ENCODE assay signal across 11 mouse cellular contexts in the genomic region with DNA sequence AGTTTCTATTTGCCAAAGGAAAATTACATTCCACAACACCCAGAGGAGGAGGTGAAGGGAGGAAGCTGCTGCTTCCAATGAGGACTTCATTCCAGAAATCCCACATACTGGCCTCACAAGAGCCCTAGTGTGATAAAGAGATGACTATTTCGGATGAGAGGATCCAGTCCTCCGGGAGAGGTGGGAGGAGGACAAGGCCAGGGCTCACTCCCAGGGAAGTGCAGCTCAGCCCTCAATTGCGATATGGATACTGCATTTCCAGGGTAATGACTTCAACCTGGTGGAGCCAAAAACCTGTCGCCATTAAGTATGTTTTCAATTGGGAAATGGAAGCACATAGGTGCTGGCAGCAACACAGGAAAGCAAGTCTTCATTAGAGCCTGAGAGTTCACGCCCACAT.
DNase-seq lines count a peak whose midpoint lies in the region; ATAC-seq and TF ChIP-seq lines count a peak whose summit lies in the region.
"Had no signal": no experiment of that assay in that cellular context is flagged by ENCODE, and none has a peak within 500 bp of the region (broad histone marks: within the 10 kb centered on the region; RNA-seq: fewer than 3 reads in every experiment).

No protein-coding gene starts in this region.

- no peak overlapping the region for H3K27ac ChIP-seq in kidney, adult 2 months (ENCODE audit: insufficient read depth, low read depth, low read length)
- no peak overlapping the region for H3K27ac ChIP-seq in kidney, embryonic 15.5 days
- H3K27ac ChIP-seq: forebrain, embryonic 15.5 days; hindbrain, embryonic 15.5 days; limb, embryonic 12.5 days had no signal

- no peaks in the 10 kb centered on the region for H3K27me3 ChIP-seq in kidney, adult 2 months (replicated peaks; ENCODE audit: control insufficient read depth, insufficient read depth, low read length)
- H3K27me3 ChIP-seq in kidney, embryonic 15.5 days = peaks cover 2% of the 10 kb centered on the region; the same call in 1 of the 2 replicates
- H3K27me3 ChIP-seq: forebrain, embryonic 15.5 days had no signal

- no peak for ATAC-seq in kidney, embryonic 15.5 days (replicated peaks; ENCODE audit: low FRiP score)
- ATAC-seq: forebrain, embryonic 15.5 days had no signal

- peak; percentile 2 for DNase-seq in kidney, adult 2 months
- DNase-seq in Muller cell, postnatal 12 days (ENCODE audit: inconsistent ontology term) = peak; percentile 12
- peak; percentile 8 for DNase-seq in fibroblast of lung, adult 2 months (ENCODE audit: low read depth)
- peak; percentile 26 for DNase-seq in heart, postnatal 25 days (ENCODE audit: low spot score)
- no peak for DNase-seq in cerebellum, adult 11-12 months
- no peak for DNase-seq in thymus, postnatal 10 days (ENCODE audit: low spot score in 2 of 2)
- DNase-seq: layer of hippocampus, adult 9-11 months had no signal

- no peaks in the 10 kb centered on the region for H3K36me3 ChIP-seq in kidney, adult 2 months (ENCODE audit: control insufficient read depth, insufficient read depth, low read length)
- no peaks in the 10 kb centered on the region for H3K36me3 ChIP-seq in kidney, embryonic 15.5 days
- H3K36me3 ChIP-seq: forebrain, embryonic 15.5 days; hindbrain, embryonic 15.5 days; limb, embryonic 12.5 days had no signal

- intact Hi-C loops in heart, postnatal 25 days (cut with DNase I) = loop anchor here (10.0 kb wide), 2 partner anchors 715 to 1885 kb away; no protein-coding TSS in a partner anchor

- no peak overlapping the region for H3K4me3 ChIP-seq in kidney, adult 2 months (ENCODE audit: insufficient read depth, low read depth, low read length)
- no peak overlapping the region for H3K4me3 ChIP-seq in kidney, embryonic 15.5 days (replicated peaks)
- H3K4me3 ChIP-seq: forebrain, embryonic 15.5 days; hindbrain, embryonic 15.5 days; limb, embryonic 12.5 days had no signal

- TF ChIP-seq POLR2A in kidney, adult 2 months (IDR thresholded peaks at IDR 0.05; ENCODE audit: low read depth, low read length) = no peak

- H3K4me2 ChIP-seq in kidney, embryonic 15.5 days = no peak overlapping the region
- H3K4me2 ChIP-seq: forebrain, embryonic 15.5 days; hindbrain, embryonic 15.5 days; limb, embryonic 12.5 days had no signal

- no peaks in the 10 kb centered on the region for H3K4me1 ChIP-seq in kidney, adult 2 months (ENCODE audit: control insufficient read depth, insufficient read depth, low read length)
- peaks cover 3% of the 10 kb centered on the region; the same call in 1 of the 2 replicates for H3K4me1 ChIP-seq in kidney, embryonic 15.5 days
- H3K4me1 ChIP-seq: limb, embryonic 12.5 days had no signal

- no peaks in the 10 kb centered on the region for H3K9me3 ChIP-seq in kidney, embryonic 15.5 days (replicated peaks)
- H3K9me3 ChIP-seq: forebrain, embryonic 15.5 days; hindbrain, embryonic 15.5 days; limb, embryonic 12.5 days had no signal

- H3K9ac ChIP-seq in kidney, embryonic 15.5 days = no peak overlapping the region
- H3K9ac ChIP-seq: forebrain, embryonic 15.5 days; hindbrain, embryonic 15.5 days; limb, embryonic 12.5 days had no signal

- no peak for TF ChIP-seq CTCF in kidney, adult 2 months (conservative IDR thresholded peaks at IDR 0.05; ENCODE audit: insufficient read depth, insufficient read length, low read depth, low read length)

- WGBS in kidney, adult 2 months = 78% methylated on average over 5 of the region's 5 CpGs
- 68% methylated on average over 5 of the region's 5 CpGs for WGBS in kidney, embryonic 15.5 days

Comparison
In these comparisons a context has a peak if more than half of its experiments do, and no peak if none do; other contexts are left out.
1. DNase-seq: peak in kidney, adult 2 months (single experiment), Muller cell, postnatal 12 days (single experiment), fibroblast of lung, adult 2 months (single experiment) and heart, postnatal 25 days (single experiment); none in cerebellum, adult 11-12 months (single experiment) and thymus, postnatal 10 days (0 of 2).